Mouse (Mus musculus): ENCODE data around the gene Tbc1d30. TPM values are rescaled to one million over a fixed set of nuclear protein-coding genes. Genes with fewer than 3 reads are reported as not detected.

The Tbc1d30 gene
- polyA plus RNA-seq, 1 experiment from 2014 or later, result 2.8 TPM

GRCm38 (mm10) chr10:121376530-121377271 lies 25.6 kb upstream of the Tbc1d30 start:
- no peak overlapping the region for H3K4me3 ChIP-seq
- no peak overlapping the region for H3K9ac ChIP-seq
- no peak overlapping the region for H3K27ac ChIP-seq
- WGBS, result 89% methylated on average over 24 of the region's 24 CpGs
- H3K27me3 ChIP-seq, result no peaks in the 10 kb centered on the region
- no peak overlapping the region for H3K4me2 ChIP-seq (replicated peaks)
- no peaks in the 10 kb centered on the region for H3K9me3 ChIP-seq
- ATAC-seq (ENCODE audit: insufficient number of reproducible peaks, insufficient read depth, low FRiP score, low TSS enrichment), result no peak
- H3K36me3 ChIP-seq, result peaks cover 70% of the 10 kb centered on the region
- peaks cover 7% of the 10 kb centered on the region; the same call in 1 of the 2 replicates for H3K4me1 ChIP-seq

- Histone ChIP-seq H3K4me1 (peaks cover 7% of the 10 kb centered on the region; the same call in 1 of the 2 replicates), H3K9me3 (no peaks in the 10 kb centered on the region), H3K27me3 (no peaks in the 10 kb centered on the region), H3K36me3 (peaks cover 68% of the 10 kb centered on the region), H3K4me2 (replicated peaks) (no peak overlapping the region), H3K4me3 (no peak overlapping the region), H3K9ac (no peak overlapping the region), H3K27ac (no peak overlapping the region)
- WGBS, result 78% methylated on average over 24 of the region's 24 CpGs
- no peak for ATAC-seq (ENCODE audit: insufficient number of reproducible peaks, insufficient read depth, low FRiP score, low TSS enrichment)
These were observed 24.8 kb upstream of the Tbc1d30 start for GRCm38 (mm10) chr10:121375649-121376493.

- no peaks in the 10 kb centered on the region for H3K27me3 ChIP-seq
These were observed 23.9 kb upstream of the Tbc1d30 start for GRCm38 (mm10) chr10:121374693-121375620.

GRCm38 (mm10) chr10:121374013-121374412 lies 22.9 kb upstream of the Tbc1d30 start:
- H3K36me3 ChIP-seq, result peaks cover 64% of the 10 kb centered on the region
- no peak for ATAC-seq (ENCODE audit: insufficient number of reproducible peaks, insufficient read depth, low FRiP score, low TSS enrichment)
- no peak overlapping the region for H3K4me3 ChIP-seq
- peaks cover 7% of the 10 kb centered on the region; the same call in 1 of the 2 replicates for H3K4me1 ChIP-seq
- no peak overlapping the region for H3K4me2 ChIP-seq (replicated peaks)
- 34% methylated on average over 12 of the region's 12 CpGs for WGBS
- H3K9ac ChIP-seq, result no peak overlapping the region
- no peaks in the 10 kb centered on the region for H3K9me3 ChIP-seq
- no peaks in the 10 kb centered on the region for H3K27me3 ChIP-seq
- no peak overlapping the region for H3K27ac ChIP-seq

More at GRCm38 (mm10) chr10:121374693-121375620, 23.9 kb upstream of the Tbc1d30 start:
- H3K27ac ChIP-seq, result no peak overlapping the region
- no peaks in the 10 kb centered on the region for H3K9me3 ChIP-seq
- peaks cover 70% of the 10 kb centered on the region for H3K36me3 ChIP-seq
- H3K4me1 ChIP-seq, result peaks cover 7% of the 10 kb centered on the region; the same call in 1 of the 2 replicates
- H3K4me2 ChIP-seq (replicated peaks), result no peak overlapping the region
- no peak overlapping the region for H3K9ac ChIP-seq
- no peak for ATAC-seq (ENCODE audit: insufficient number of reproducible peaks, insufficient read depth, low FRiP score, low TSS enrichment)
- WGBS, result 85% methylated on average over 17 of the region's 17 CpGs
- no peak overlapping the region for H3K4me3 ChIP-seq

GRCm38 (mm10) chr10:121370777-121371176 lies 19.7 kb upstream of the Tbc1d30 start:
- Histone ChIP-seq H3K4me1 (peaks cover 23% of the 10 kb centered on the region), H3K9me3 (no peaks in the 10 kb centered on the region), H3K36me3 (peaks cover 39% of the 10 kb centered on the region), H3K9ac (no peak overlapping the region), H3K4me2 (replicated peaks) (no peak overlapping the region), H3K27ac (no peak overlapping the region), H3K27me3 (no peaks in the 10 kb centered on the region), H3K4me3 (no peak overlapping the region)
- ATAC-seq (ENCODE audit: insufficient number of reproducible peaks, insufficient read depth, low FRiP score, low TSS enrichment), result no peak
- 88% methylated on average over 6 of the region's 6 CpGs for WGBS

GRCm38 (mm10) chr10:121368783-121369465 lies 17.8 kb upstream of the Tbc1d30 start:
- H3K27ac ChIP-seq, result no peak overlapping the region
- H3K27me3 ChIP-seq, result no peaks in the 10 kb centered on the region
- H3K36me3 ChIP-seq, result peaks cover 28% of the 10 kb centered on the region
- no peak overlapping the region for H3K9ac ChIP-seq
- H3K4me3 ChIP-seq, result no peak overlapping the region
- ATAC-seq (ENCODE audit: insufficient number of reproducible peaks, insufficient read depth, low FRiP score, low TSS enrichment), result no peak
- WGBS, result 85% methylated on average over 18 of the region's 18 CpGs
- H3K4me1 ChIP-seq, result peaks cover 22% of the 10 kb centered on the region
- no peaks in the 10 kb centered on the region for H3K9me3 ChIP-seq
- H3K4me2 ChIP-seq (replicated peaks), result no peak overlapping the region

- Histone ChIP-seq H3K4me1 (peaks cover 19% of the 10 kb centered on the region), H3K9me3 (no peaks in the 10 kb centered on the region), H3K36me3 (peaks cover 28% of the 10 kb centered on the region), H3K27me3 (no peaks in the 10 kb centered on the region), H3K9ac (no peak overlapping the region), H3K4me3 (no peak overlapping the region), H3K4me2 (replicated peaks) (no peak overlapping the region), H3K27ac (no peak overlapping the region)
- no peak for ATAC-seq (ENCODE audit: insufficient number of reproducible peaks, insufficient read depth, low FRiP score, low TSS enrichment)
- WGBS, result 89% methylated on average over 9 of the region's 9 CpGs
These were observed 16.7 kb upstream of the Tbc1d30 start for GRCm38 (mm10) chr10:121367780-121368179.

- Histone ChIP-seq H3K9ac (no peak overlapping the region), H3K27ac (no peak overlapping the region), H3K36me3 (peaks cover 28% of the 10 kb centered on the region), H3K9me3 (no peaks in the 10 kb centered on the region), H3K4me2 (replicated peaks) (no peak overlapping the region), H3K4me1 (peaks cover 19% of the 10 kb centered on the region), H3K4me3 (no peak overlapping the region), H3K27me3 (no peaks in the 10 kb centered on the region)
- 70% methylated on average over 13 of the region's 13 CpGs for WGBS
- ATAC-seq (ENCODE audit: insufficient number of reproducible peaks, insufficient read depth, low FRiP score, low TSS enrichment), result no peak
These were observed 16.2 kb upstream of the Tbc1d30 start for GRCm38 (mm10) chr10:121367271-121367670.

GRCm38 (mm10) chr10:121365781-121366272 lies 14.7 kb upstream of the Tbc1d30 start:
- H3K4me2 ChIP-seq (replicated peaks), result peak overlapping the region; percentile 86
- H3K9me3 ChIP-seq, result no peaks in the 10 kb centered on the region
- H3K9ac ChIP-seq, result peak overlapping the region; percentile 87
- no peaks in the 10 kb centered on the region for H3K27me3 ChIP-seq
- H3K36me3 ChIP-seq, result peaks cover 17% of the 10 kb centered on the region
- H3K4me3 ChIP-seq, result peak overlapping the region; percentile 95
- H3K4me1 ChIP-seq, result peaks cover 19% of the 10 kb centered on the region
- ATAC-seq (ENCODE audit: insufficient number of reproducible peaks, insufficient read depth, low FRiP score, low TSS enrichment), result no peak
- WGBS, result 7% methylated on average over 9 of the region's 9 CpGs
- no peak overlapping the region for H3K27ac ChIP-seq

- H3K4me2 ChIP-seq (replicated peaks), result peak within 1 kb of the TSS; percentile 86
- H3K36me3 ChIP-seq, result peaks cover 8% of the 10 kb centered on the region
- under 1% methylated on average over 70 of the region's 72 CpGs for WGBS
- H3K9me3 ChIP-seq, result no peaks in the 10 kb centered on the region
- H3K27me3 ChIP-seq, result no peaks in the 10 kb centered on the region
- H3K9ac ChIP-seq, result peak within 1 kb of the TSS; percentile 87
- peak; percentile 96 for ATAC-seq (ENCODE audit: insufficient number of reproducible peaks, insufficient read depth, low FRiP score, low TSS enrichment)
- H3K4me1 ChIP-seq, result peaks cover 19% of the 10 kb centered on the region
- H3K4me3 ChIP-seq, result peak within 1 kb of the TSS; percentile 95
- H3K27ac ChIP-seq, result peak within 1 kb of the TSS; percentile 61
These were observed 13.9 kb upstream of the Tbc1d30 start, which contains the start of gene Gns for GRCm38 (mm10) chr10:121364801-121365564. TSS of gene Gns (plus strand) at chr10:121365090.

All from embryonic facial prominence, embryonic 12.5 days (tissue).